Mouse (Mus musculus): Measurements from ENCODE around the gene Gng8.

GRCm38 (mm10) chr7:16930850-16931249, 39.3 kb downstream of the Gng8 start:
- TF ChIP-seq POLR2A (IDR thresholded peaks at IDR 0.05; ENCODE audit: control insufficient read depth, low read depth, low read length) (no peak), CTCF (IDR thresholded peaks at IDR 0.05; ENCODE audit: control insufficient read depth, insufficient read depth, insufficient replicate concordance, low read depth, low read length) (peak; percentile 54; the same call in 1 of the 2 replicates)

Measured in testis, adult 2 months (tissue).